Mouse (Mus musculus) heart, embryonic 16.5 days (tissue): ENCODE measurements around the gene Unc5c. TPM values are rescaled to one million over a fixed set of nuclear protein-coding genes. Genes with fewer than 3 reads are reported as not detected.

Source experiments
- ATAC-seq: fragments of 200-750 bp; cut with Nextera tagmentation; replicated peaks from 2 replicates; pipeline ENCODE4 v1.8.0; 2017; ENCODE audit warnings: moderate number of reproducible peaks; ENCODE audit not compliant: insufficient read depth, low FRiP score; ENCODE audit errors: extremely low read depth
- H3K27ac ChIP-seq: fragments of 300-500 bp; sonication (generic); 2 replicates; pipeline ENCODE4 v1.5.1; 2014; ENCODE audit warnings: mild to moderate bottlenecking, low read length, control low read depth, moderate library complexity
- H3K27me3 ChIP-seq: fragments of 300-500 bp; sonication (generic); 2 replicates; pipeline ENCODE4 v1.6.1; 2014; ENCODE audit warnings: low read length, mixed read lengths; ENCODE audit not compliant: control insufficient read depth, insufficient read depth
- H3K36me3 ChIP-seq: fragments of 300-500 bp; sonication (generic); 2 replicates; pipeline ENCODE4 v1.6.1; 2014; ENCODE audit not compliant: control insufficient read depth, insufficient read depth
- H3K4me1 ChIP-seq: fragments of 300-500 bp; sonication (generic); 2 replicates; pipeline ENCODE4 v1.6.1; 2014; ENCODE audit warnings: low read length, mixed read lengths; ENCODE audit not compliant: control insufficient read depth, insufficient read depth
- H3K4me2 ChIP-seq: fragments of 300-500 bp; sonication (generic); 2 replicates; pipeline ENCODE4 v1.6.1; 2014; ENCODE audit warnings: low read depth, mild to moderate bottlenecking, control low read depth, low read length
- H3K4me3 ChIP-seq: fragments of 300-500 bp; sonication (generic); 2 replicates; pipeline ENCODE4 v1.5.1; 2014; ENCODE audit warnings: mild to moderate bottlenecking, control low read depth, low read length
- H3K9ac ChIP-seq: fragments of 300-500 bp; sonication (generic); 2 replicates; pipeline ENCODE4 v1.6.1; 2014; ENCODE audit warnings: low read length, control low read depth
- H3K9me3 ChIP-seq: fragments of 300-500 bp; sonication (generic); replicated peaks from 2 replicates; pipeline ENCODE4 v1.6.1; 2016; ENCODE audit warnings: low read length; ENCODE audit not compliant: control insufficient read depth
- WGBS: fragments of 180-500 bp; shearing (Covaris S2); extraction: QIAGEN DNeasy Blood & Tissue Kit; methylation state at CpG from one replicate; pipeline ENCODE4 v1.1.7; 2014; 5-methylcytosine and 5-hydroxymethylcytosine counted together
- polyA plus RNA-seq: library from polyadenylated mRNA; unstranded; fragments of >200 nt; fragmentation: Nextera tagmentation; extraction: Ambion mirVana; gene quantifications from 2 replicates; pipeline ENCODE4 v1.2.1, GENCODE M21; 2015

Unc5c gene
- polyA plus RNA-seq, 1 experiment from 2014 or later, result 1.7 TPM

DNA sequence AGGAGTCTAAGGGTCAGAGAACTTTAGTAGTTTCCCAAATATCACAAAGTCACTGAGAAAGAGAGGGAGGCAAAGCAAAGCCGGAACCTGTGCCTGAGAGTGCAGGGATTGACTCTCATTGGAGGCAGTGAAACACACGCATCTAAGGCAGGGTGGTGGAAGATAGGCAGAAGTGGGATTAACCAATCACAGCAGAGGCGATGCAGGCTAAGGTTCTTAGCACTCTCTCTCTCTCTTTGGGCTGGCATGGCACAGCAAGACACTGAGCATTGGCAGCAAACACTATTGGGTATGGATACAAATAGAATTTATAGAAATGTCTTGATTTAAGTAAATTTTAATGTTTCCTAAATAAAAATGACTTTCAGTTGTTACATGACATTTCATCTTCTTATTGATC, 406.8 kb downstream of the Unc5c start:
- WGBS, result 64% methylated on average over 3 of the region's 3 CpGs
- Histone ChIP-seq H3K4me3 (no peak overlapping the region), H3K9me3 (no peaks in the 10 kb centered on the region), H3K4me2 (no peak overlapping the region), H3K36me3 (no peaks in the 10 kb centered on the region), H3K4me1 (no peaks in the 10 kb centered on the region), H3K27me3 (no peaks in the 10 kb centered on the region), H3K9ac (no peak overlapping the region), H3K27ac (no peak overlapping the region)
- no peak for ATAC-seq

DNA sequence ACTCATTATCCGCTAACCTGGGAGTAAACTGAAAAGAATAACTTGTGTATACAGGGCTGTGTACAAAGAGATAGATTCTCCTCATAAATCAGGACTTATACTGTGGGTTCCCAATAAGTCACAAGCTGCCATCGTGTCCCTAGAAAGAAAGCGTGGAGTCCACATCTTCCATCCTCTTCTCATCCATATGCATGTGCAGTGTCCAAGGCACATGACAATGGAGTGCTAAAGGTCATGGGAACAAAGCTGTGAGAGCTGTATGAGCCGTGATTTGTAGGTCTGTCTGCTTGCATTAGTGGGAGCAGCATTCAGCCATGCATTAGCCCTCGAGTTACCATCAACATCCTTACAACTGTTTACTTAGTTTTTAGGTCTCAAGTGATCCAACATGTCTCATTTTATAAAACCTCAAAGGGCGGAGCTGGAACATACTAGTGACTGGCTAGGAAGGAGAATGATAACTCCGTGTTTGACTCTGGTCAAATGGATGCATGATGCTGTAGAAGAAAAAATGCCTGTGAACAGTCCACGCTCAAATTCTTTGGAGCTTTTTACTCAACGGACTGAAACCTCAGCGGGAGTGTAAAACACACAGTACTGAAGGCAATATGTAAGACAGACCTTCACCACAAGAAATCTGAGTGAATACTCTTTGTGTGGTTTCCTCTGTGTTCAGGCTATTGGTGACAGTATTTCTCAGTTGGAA, 407.5 kb downstream of the Unc5c start:
- Histone ChIP-seq H3K4me1 (no peaks in the 10 kb centered on the region), H3K4me2 (no peak overlapping the region), H3K9ac (no peak overlapping the region), H3K9me3 (no peaks in the 10 kb centered on the region), H3K4me3 (no peak overlapping the region), H3K36me3 (no peaks in the 10 kb centered on the region), H3K27ac (no peak overlapping the region), H3K27me3 (no peaks in the 10 kb centered on the region)
- no peak for ATAC-seq
- 83% methylated on average over 10 of the region's 10 CpGs for WGBS

- no peak overlapping the region for H3K27ac ChIP-seq
- 64% methylated on average over 2 of the region's 2 CpGs for WGBS
- no peak for ATAC-seq
Measured at GRCm38 (mm10) chr3:141882496-141882895, 417.5 kb downstream of the Unc5c start.

GRCm38 (mm10) chr3:141884190-141884589, 419.2 kb downstream of the Unc5c start:
- H3K27me3 ChIP-seq, result no peaks in the 10 kb centered on the region
- no peak overlapping the region for H3K9ac ChIP-seq
- H3K27ac ChIP-seq, result no peak overlapping the region
- no peak overlapping the region for H3K4me2 ChIP-seq
- H3K4me3 ChIP-seq, result no peak overlapping the region
- 88% methylated on average over 5 of the region's 5 CpGs for WGBS
- no peaks in the 10 kb centered on the region for H3K9me3 ChIP-seq
- no peak for ATAC-seq
- no peaks in the 10 kb centered on the region for H3K36me3 ChIP-seq
- no peaks in the 10 kb centered on the region for H3K4me1 ChIP-seq

More at GRCm38 (mm10) chr3:141882496-141882895, 417.5 kb downstream of the Unc5c start:
- Histone ChIP-seq H3K4me3 (no peak overlapping the region), H3K36me3 (no peaks in the 10 kb centered on the region), H3K4me2 (no peak overlapping the region), H3K9me3 (no peaks in the 10 kb centered on the region), H3K27me3 (no peaks in the 10 kb centered on the region), H3K9ac (no peak overlapping the region), H3K4me1 (no peaks in the 10 kb centered on the region)
